Mouse (Mus musculus) neural tube, embryonic 12.5 days (tissue): ENCODE data around the gene Best1. TPM values are rescaled to one million over a fixed set of nuclear protein-coding genes. Genes with fewer than 3 reads are reported as not detected.

ENCODE experiments used
- polyA plus RNA-seq: library from polyadenylated mRNA; unstranded; fragments of >200 nt; fragmentation: Nextera tagmentation; extraction: Ambion mirVana; gene quantifications from 2 replicates; pipeline ENCODE4 v1.2.1, GENCODE M21; 2016

Gene Best1
- polyA plus RNA-seq, 1 experiment from 2014 or later: 1.9 TPM

Other genes with a start within 250 kb of the Best1 start
- gene Scgb2a2, start 154.1 kb downstream of the Best1 start, polyA plus RNA-seq: not detected in 2 replicates
- 87.7 and 92.6 TPM in 2 replicates for gene Incenp, start 102.1 kb downstream of the Best1 start, polyA plus RNA-seq
- 1,314 and 1,378 TPM in 2 replicates for gene Fth1, start 21.0 kb downstream of the Best1 start, polyA plus RNA-seq
- 26.3 and 29.6 TPM in 2 replicates for gene Rab3il1, start within 50 bp of the Best1 start, polyA plus RNA-seq
- 11.4 and 13.3 TPM in 2 replicates for gene Fads3, start 39.9 kb upstream of the Best1 start, polyA plus RNA-seq
- gene Fads2, start 100.1 kb upstream of the Best1 start, polyA plus RNA-seq: 133 and 135 TPM in 2 replicates
- gene Fads1, start 181.3 kb upstream of the Best1 start, polyA plus RNA-seq: 162 and 167 TPM in 2 replicates
- gene Tmem258, start 202.4 kb upstream of the Best1 start, polyA plus RNA-seq: 342 and 348 TPM in 2 replicates
- 69.6 and 73.6 TPM in 2 replicates for gene Fen1, start 202.5 kb upstream of the Best1 start, polyA plus RNA-seq
- gene Myrf, start 239.1 kb upstream of the Best1 start, polyA plus RNA-seq: 1.0 and 1.4 TPM in 2 replicates